Mouse (Mus musculus) heart, embryonic 16.5 days (tissue): ENCODE measurements around the gene Ntm. TPM values are rescaled to one million over a fixed set of nuclear protein-coding genes. Genes with fewer than 3 reads are reported as not detected.

Source experiments
- ATAC-seq: fragments of 200-750 bp; cut with Nextera tagmentation; replicated peaks from 2 replicates; pipeline ENCODE4 v1.8.0; 2017; ENCODE audit warnings: moderate number of reproducible peaks; ENCODE audit not compliant: insufficient read depth, low FRiP score; ENCODE audit errors: extremely low read depth
- H3K27ac ChIP-seq: fragments of 300-500 bp; sonication (generic); 2 replicates; pipeline ENCODE4 v1.5.1; 2014; ENCODE audit warnings: mild to moderate bottlenecking, low read length, control low read depth, moderate library complexity
- H3K27me3 ChIP-seq: fragments of 300-500 bp; sonication (generic); 2 replicates; pipeline ENCODE4 v1.6.1; 2014; ENCODE audit warnings: low read length, mixed read lengths; ENCODE audit not compliant: control insufficient read depth, insufficient read depth
- H3K36me3 ChIP-seq: fragments of 300-500 bp; sonication (generic); 2 replicates; pipeline ENCODE4 v1.6.1; 2014; ENCODE audit not compliant: control insufficient read depth, insufficient read depth
- H3K4me1 ChIP-seq: fragments of 300-500 bp; sonication (generic); 2 replicates; pipeline ENCODE4 v1.6.1; 2014; ENCODE audit warnings: low read length, mixed read lengths; ENCODE audit not compliant: control insufficient read depth, insufficient read depth
- H3K4me2 ChIP-seq: fragments of 300-500 bp; sonication (generic); 2 replicates; pipeline ENCODE4 v1.6.1; 2014; ENCODE audit warnings: low read depth, mild to moderate bottlenecking, control low read depth, low read length
- H3K4me3 ChIP-seq: fragments of 300-500 bp; sonication (generic); 2 replicates; pipeline ENCODE4 v1.5.1; 2014; ENCODE audit warnings: mild to moderate bottlenecking, control low read depth, low read length
- H3K9ac ChIP-seq: fragments of 300-500 bp; sonication (generic); 2 replicates; pipeline ENCODE4 v1.6.1; 2014; ENCODE audit warnings: low read length, control low read depth
- H3K9me3 ChIP-seq: fragments of 300-500 bp; sonication (generic); replicated peaks from 2 replicates; pipeline ENCODE4 v1.6.1; 2016; ENCODE audit warnings: low read length; ENCODE audit not compliant: control insufficient read depth
- WGBS: fragments of 180-500 bp; shearing (Covaris S2); extraction: QIAGEN DNeasy Blood & Tissue Kit; methylation state at CpG from one replicate; pipeline ENCODE4 v1.1.7; 2014; 5-methylcytosine and 5-hydroxymethylcytosine counted together
- polyA plus RNA-seq: library from polyadenylated mRNA; unstranded; fragments of >200 nt; fragmentation: Nextera tagmentation; extraction: Ambion mirVana; gene quantifications from 2 replicates; pipeline ENCODE4 v1.2.1, GENCODE M21; 2015

Gene Ntm
- polyA plus RNA-seq, 1 experiment from 2014 or later = 23.6 TPM

- H3K9ac ChIP-seq = no peak overlapping the region
- ATAC-seq = no peak
- WGBS = 14% methylated on average over 7 of the region's 7 CpGs
- peaks cover 9% of the 10 kb centered on the region for H3K4me1 ChIP-seq
- H3K27ac ChIP-seq = no peak overlapping the region
- H3K4me2 ChIP-seq = no peak overlapping the region
- peaks cover 6% of the 10 kb centered on the region; the same call in 1 of the 2 replicates for H3K27me3 ChIP-seq
- no peaks in the 10 kb centered on the region for H3K9me3 ChIP-seq
- H3K36me3 ChIP-seq = no peaks in the 10 kb centered on the region
- no peak overlapping the region for H3K4me3 ChIP-seq
Measured at GRCm38 (mm10) chr9:29428322-29428721, 534.6 kb downstream of the Ntm start.

GRCm38 (mm10) chr9:29426261-29426660, 536.7 kb downstream of the Ntm start:
- no peak for ATAC-seq
- Histone ChIP-seq H3K27ac (no peak overlapping the region), H3K27me3 (peaks cover 6% of the 10 kb centered on the region; the same call in 1 of the 2 replicates), H3K4me1 (peaks cover 4% of the 10 kb centered on the region; the same call in 1 of the 2 replicates), H3K4me3 (no peak overlapping the region), H3K9ac (no peak overlapping the region), H3K9me3 (no peaks in the 10 kb centered on the region), H3K4me2 (no peak overlapping the region), H3K36me3 (no peaks in the 10 kb centered on the region)
- 83% methylated on average over 2 of the region's 2 CpGs for WGBS

- no peaks in the 10 kb centered on the region for H3K9me3 ChIP-seq
- H3K36me3 ChIP-seq = no peaks in the 10 kb centered on the region
- H3K27ac ChIP-seq = no peak overlapping the region
- H3K27me3 ChIP-seq = peaks cover 17% of the 10 kb centered on the region
- no peak overlapping the region for H3K4me3 ChIP-seq
- H3K9ac ChIP-seq = no peak overlapping the region
- ATAC-seq = no peak
- H3K4me2 ChIP-seq = no peak overlapping the region
- peaks cover 3% of the 10 kb centered on the region; the same call in 1 of the 2 replicates for H3K4me1 ChIP-seq
- 74% methylated on average over 2 of the region's 2 CpGs for WGBS
Measured at GRCm38 (mm10) chr9:29415578-29415977, 547.4 kb downstream of the Ntm start.

- Histone ChIP-seq H3K4me1 (peaks cover 3% of the 10 kb centered on the region; the same call in 1 of the 2 replicates), H3K36me3 (no peaks in the 10 kb centered on the region), H3K27ac (no peak overlapping the region), H3K9me3 (no peaks in the 10 kb centered on the region), H3K4me2 (no peak overlapping the region; the same call in 1 of the 2 replicates), H3K4me3 (no peak overlapping the region), H3K27me3 (peaks cover 17% of the 10 kb centered on the region), H3K9ac (no peak overlapping the region)
- WGBS = 78% methylated on average over 4 of the region's 4 CpGs
- no peak for ATAC-seq
Measured at GRCm38 (mm10) chr9:29413126-29413525, 549.8 kb downstream of the Ntm start.

- H3K4me3 ChIP-seq = peak overlapping the region; percentile 69
- peak overlapping the region; percentile 71 for H3K27ac ChIP-seq
- no peaks in the 10 kb centered on the region for H3K9me3 ChIP-seq
- peak overlapping the region; percentile 71 for H3K9ac ChIP-seq
- under 1% methylated on average over 54 of the region's 61 CpGs for WGBS
- H3K36me3 ChIP-seq = no peaks in the 10 kb centered on the region
- H3K4me2 ChIP-seq = peak overlapping the region; percentile 99
- peak; percentile 54 for ATAC-seq
- peaks cover 3% of the 10 kb centered on the region; the same call in 1 of the 2 replicates for H3K4me1 ChIP-seq
- H3K27me3 ChIP-seq = peaks cover 17% of the 10 kb centered on the region
Measured at GRCm38 (mm10) chr9:29412181-29412771, 550.7 kb downstream of the Ntm start.

- Histone ChIP-seq H3K9ac (peak overlapping the region; percentile 71), H3K4me1 (peaks cover 3% of the 10 kb centered on the region; the same call in 1 of the 2 replicates), H3K4me2 (peak overlapping the region; percentile 99), H3K27me3 (peaks cover 17% of the 10 kb centered on the region), H3K4me3 (peak overlapping the region; percentile 69), H3K9me3 (no peaks in the 10 kb centered on the region), H3K27ac (peak overlapping the region; percentile 71), H3K36me3 (no peaks in the 10 kb centered on the region)
- under 1% methylated on average over 40 of the region's 40 CpGs for WGBS
- ATAC-seq = peak; percentile 44; the same call in 1 of the 2 replicates
Measured at GRCm38 (mm10) chr9:29411408-29412180, 551.3 kb downstream of the Ntm start.

- Histone ChIP-seq H3K27ac (no peak overlapping the region), H3K4me2 (peak overlapping the region; percentile 99), H3K4me3 (peak overlapping the region; percentile 69), H3K4me1 (peaks cover 3% of the 10 kb centered on the region; the same call in 1 of the 2 replicates), H3K36me3 (no peaks in the 10 kb centered on the region), H3K9me3 (no peaks in the 10 kb centered on the region), H3K9ac (peak overlapping the region; percentile 71), H3K27me3 (peaks cover 15% of the 10 kb centered on the region)
- no peak for ATAC-seq
- WGBS = 42% methylated on average over 10 of the region's 10 CpGs
Measured at GRCm38 (mm10) chr9:29410728-29411407, 552.1 kb downstream of the Ntm start.

GRCm38 (mm10) chr9:29410284-29410683, 552.7 kb downstream of the Ntm start:
- peaks cover 3% of the 10 kb centered on the region; the same call in 1 of the 2 replicates for H3K4me1 ChIP-seq
- H3K9me3 ChIP-seq = no peaks in the 10 kb centered on the region
- peaks cover 15% of the 10 kb centered on the region for H3K27me3 ChIP-seq
- no peak overlapping the region; the same call in 1 of the 2 replicates for H3K4me3 ChIP-seq
- no peak for ATAC-seq
- no peak overlapping the region for H3K27ac ChIP-seq
- H3K9ac ChIP-seq = no peak overlapping the region
- peak overlapping the region; percentile 99; the same call in 1 of the 2 replicates for H3K4me2 ChIP-seq
- 69% methylated on average over 6 of the region's 6 CpGs for WGBS
- H3K36me3 ChIP-seq = no peaks in the 10 kb centered on the region
